Mouse (Mus musculus): ENCODE measurements around the gene Nt5c2.

DNA sequence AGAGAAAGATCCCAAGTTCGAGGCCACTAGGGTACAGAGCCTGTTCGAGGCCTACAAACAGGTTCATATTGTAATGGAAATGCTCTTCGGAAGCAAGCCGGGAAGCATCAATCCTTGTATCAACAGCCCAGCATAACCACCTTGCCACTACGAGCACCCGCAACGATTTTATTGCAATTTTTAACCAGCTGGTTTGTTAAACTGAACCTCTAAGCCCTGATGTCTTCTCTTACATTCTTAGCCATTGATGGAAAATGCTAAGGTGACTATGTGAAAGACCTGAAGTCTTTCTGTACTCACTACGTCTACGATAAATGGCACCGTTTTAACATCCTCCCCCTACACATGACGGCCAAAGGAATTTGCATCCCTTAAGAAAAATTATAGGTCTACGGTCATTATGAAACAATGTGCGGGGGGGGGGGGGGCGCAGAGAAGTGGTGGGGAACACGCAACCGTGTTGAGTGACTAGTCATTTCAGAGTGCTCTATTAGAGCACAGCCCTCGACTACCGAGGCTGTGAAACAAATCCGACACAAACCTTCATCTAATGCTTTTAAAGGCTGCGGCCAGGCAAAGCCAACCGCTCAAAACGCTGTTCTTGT lies 53.8 kb downstream of the Nt5c2 start:
- TF ChIP-seq POLR2A (IDR thresholded peaks at IDR 0.05; ENCODE audit: low read depth, low read length) (no peak), CTCF (IDR thresholded peaks at IDR 0.05; ENCODE audit: extremely low read depth, insufficient read depth, insufficient read length, insufficient replicate concordance) (no peak)

Measured in spleen, adult 2 months (tissue).